Mouse (Mus musculus) liver, embryonic 16.5 days (tissue): ENCODE results near the gene Med13. TPM values are rescaled to one million over a fixed set of nuclear protein-coding genes. Genes with fewer than 3 reads are reported as not detected.
A peak's percentile ranks its signal among the peaks of the same experiment; 100 is the strongest.

Experiments
- ATAC-seq: fragments of 200-750 bp; cut with Nextera tagmentation; 2 replicates; pipeline ENCODE4 v1.8.0; 2017; ENCODE audit warnings: low read depth, mild to moderate bottlenecking, moderate number of reproducible peaks, moderate library complexity
- H3K27ac ChIP-seq: fragments of 300-500 bp; sonication (generic); 2 replicates; pipeline ENCODE4 v1.5.1; 2014; ENCODE audit warnings: mild to moderate bottlenecking, low read length
- H3K27me3 ChIP-seq: fragments of 300-500 bp; sonication (generic); 2 replicates; pipeline ENCODE4 v1.6.1; 2014; ENCODE audit warnings: low read depth, low read length, mixed read lengths; ENCODE audit not compliant: control insufficient read depth, insufficient read depth
- H3K36me3 ChIP-seq: fragments of 300-500 bp; sonication (generic); 2 replicates; pipeline ENCODE4 v1.6.1; 2014; ENCODE audit warnings: mild to moderate bottlenecking; ENCODE audit not compliant: control insufficient read depth, insufficient read depth
- H3K4me1 ChIP-seq: fragments of 300-500 bp; sonication (generic); 2 replicates; pipeline ENCODE4 v1.6.1; 2014; ENCODE audit warnings: low read depth, low read length, mixed read lengths; ENCODE audit not compliant: control insufficient read depth
- H3K4me2 ChIP-seq: fragments of 300-500 bp; sonication (generic); 2 replicates; pipeline ENCODE4 v1.6.1; 2014; ENCODE audit warnings: low read depth, low read length, mixed read lengths
- H3K4me3 ChIP-seq: fragments of 300-500 bp; sonication (generic); 2 replicates; pipeline ENCODE4 v1.5.1; 2014; ENCODE audit warnings: low read depth, mild to moderate bottlenecking, low read length
- H3K9ac ChIP-seq: fragments of 300-500 bp; sonication (generic); 2 replicates; pipeline ENCODE4 v1.6.1; 2014; ENCODE audit warnings: low read depth, low read length
- H3K9me3 ChIP-seq: fragments of 300-500 bp; sonication (generic); replicated peaks from 2 replicates; pipeline ENCODE4 v1.6.1; 2016; ENCODE audit warnings: low read length; ENCODE audit not compliant: control insufficient read depth
- WGBS: fragments of 180-500 bp; shearing (Covaris S2); extraction: QIAGEN DNeasy Blood & Tissue Kit; methylation state at CpG from one replicate; pipeline ENCODE4 v1.1.7; 2014; ENCODE audit not compliant: insufficient replicate concordance; 5-methylcytosine and 5-hydroxymethylcytosine counted together
- polyA plus RNA-seq: library from polyadenylated mRNA; unstranded; fragments of >200 nt; fragmentation: Nextera tagmentation; extraction: Ambion mirVana; gene quantifications from 2 replicates; pipeline ENCODE4 v1.2.1, GENCODE M21; 2015

The Med13 gene
- polyA plus RNA-seq, 1 experiment from 2014 or later: 3.0 TPM

- no peaks in the 10 kb centered on the region for H3K9me3 ChIP-seq
- no peak overlapping the region for H3K4me2 ChIP-seq
- H3K4me1 ChIP-seq: no peaks in the 10 kb centered on the region
- H3K27me3 ChIP-seq: no peaks in the 10 kb centered on the region
- H3K27ac ChIP-seq: no peak overlapping the region
- 58% methylated on average over 5 of the region's 5 CpGs for WGBS
- no peak overlapping the region for H3K4me3 ChIP-seq
- H3K9ac ChIP-seq: no peak overlapping the region
- H3K36me3 ChIP-seq: no peaks in the 10 kb centered on the region
- ATAC-seq: no peak
Observed at GRCm38 (mm10) chr11:86369003-86369402, 11.6 kb upstream of the Med13 start.

- WGBS: 57% methylated on average over 5 of the region's 5 CpGs
- H3K4me3 ChIP-seq: no peak overlapping the region
- H3K4me1 ChIP-seq: no peaks in the 10 kb centered on the region
- no peaks in the 10 kb centered on the region; the same call in 1 of the 2 replicates for H3K27me3 ChIP-seq
- no peak for ATAC-seq
- H3K36me3 ChIP-seq: no peaks in the 10 kb centered on the region
- H3K4me2 ChIP-seq: no peak overlapping the region
- no peak overlapping the region for H3K27ac ChIP-seq
- no peak overlapping the region for H3K9ac ChIP-seq
- no peaks in the 10 kb centered on the region for H3K9me3 ChIP-seq
Observed at GRCm38 (mm10) chr11:86364709-86365452, 7.5 kb upstream of the Med13 start.

GRCm38 (mm10) chr11:86357984-86358528, 654 bp upstream of the Med13 start:
- Histone ChIP-seq H3K9me3 (no peaks in the 10 kb centered on the region), H3K9ac (peak overlapping the region; percentile 97), H3K36me3 (peaks cover 7% of the 10 kb centered on the region), H3K27me3 (no peaks in the 10 kb centered on the region; the same call in 1 of the 2 replicates), H3K4me1 (peaks cover 16% of the 10 kb centered on the region), H3K27ac (peak overlapping the region; percentile 94), H3K4me2 (peak overlapping the region; percentile 29), H3K4me3 (peak overlapping the region; percentile 95)
- ATAC-seq: peak; percentile 98
- WGBS: under 1% methylated on average over 45 of the region's 45 CpGs

- Histone ChIP-seq H3K4me1 (peaks cover 19% of the 10 kb centered on the region), H3K27me3 (no peaks in the 10 kb centered on the region; the same call in 1 of the 2 replicates), H3K9me3 (no peaks in the 10 kb centered on the region), H3K9ac (peak overlapping the region; percentile 97), H3K36me3 (peaks cover 7% of the 10 kb centered on the region), H3K27ac (peak overlapping the region; percentile 94), H3K4me2 (peak overlapping the region; percentile 73), H3K4me3 (peak overlapping the region; percentile 95)
- no peak for ATAC-seq
- 3% methylated on average over 13 of the region's 13 CpGs for WGBS
Observed at GRCm38 (mm10) chr11:86356007-86356853, 1.2 kb downstream of the Med13 start.

- Histone ChIP-seq H3K4me3 (no peak overlapping the region), H3K4me1 (peaks cover 19% of the 10 kb centered on the region), H3K36me3 (peaks cover 7% of the 10 kb centered on the region), H3K9me3 (no peaks in the 10 kb centered on the region), H3K27me3 (no peaks in the 10 kb centered on the region), H3K9ac (no peak overlapping the region), H3K27ac (no peak overlapping the region), H3K4me2 (no peak overlapping the region)
- no peak for ATAC-seq
- WGBS: 74% methylated on average over 3 of the region's 3 CpGs
Observed at GRCm38 (mm10) chr11:86353586-86353985, 3.8 kb downstream of the Med13 start.

GRCm38 (mm10) chr11:86351766-86352315, 5.6 kb downstream of the Med13 start:
- Histone ChIP-seq H3K4me1 (peaks cover 19% of the 10 kb centered on the region), H3K27ac (no peak overlapping the region; the same call in 1 of the 2 replicates), H3K9ac (no peak overlapping the region), H3K4me3 (no peak overlapping the region), H3K27me3 (no peaks in the 10 kb centered on the region), H3K4me2 (no peak overlapping the region), H3K36me3 (peaks cover 7% of the 10 kb centered on the region), H3K9me3 (no peaks in the 10 kb centered on the region)
- 61% methylated on average over 3 of the region's 3 CpGs for WGBS
- no peak for ATAC-seq

- H3K4me2 ChIP-seq: no peak overlapping the region
- H3K27ac ChIP-seq: no peak overlapping the region
- H3K9ac ChIP-seq: no peak overlapping the region
- H3K27me3 ChIP-seq: no peaks in the 10 kb centered on the region
- no peaks in the 10 kb centered on the region for H3K9me3 ChIP-seq
- H3K4me1 ChIP-seq: peaks cover 18% of the 10 kb centered on the region
- 86% methylated on average over 1 of the region's 1 CpGs for WGBS
- H3K4me3 ChIP-seq: no peak overlapping the region
- peaks cover 11% of the 10 kb centered on the region for H3K36me3 ChIP-seq
- ATAC-seq: no peak
Observed at GRCm38 (mm10) chr11:86350636-86351138, 6.7 kb downstream of the Med13 start.

GRCm38 (mm10) chr11:86349325-86349724, 8.1 kb downstream of the Med13 start:
- H3K4me3 ChIP-seq: no peak overlapping the region
- peaks cover 8% of the 10 kb centered on the region for H3K4me1 ChIP-seq
- no peak overlapping the region for H3K9ac ChIP-seq
- no peak overlapping the region for H3K27ac ChIP-seq
- ATAC-seq: no peak
- peaks cover 9% of the 10 kb centered on the region for H3K36me3 ChIP-seq
- H3K4me2 ChIP-seq: no peak overlapping the region
- no peaks in the 10 kb centered on the region for H3K27me3 ChIP-seq
- WGBS: 48% methylated on average over 2 of the region's 2 CpGs
- no peaks in the 10 kb centered on the region for H3K9me3 ChIP-seq
